Mouse (Mus musculus): ENCODE data around the gene Cntnap5c. TPM values are rescaled to one million over a fixed set of nuclear protein-coding genes. Genes with fewer than 3 reads are reported as not detected.

Gene Cntnap5c
- not detected for polyA plus RNA-seq (2012; fragmentation: generic; extraction: Trizol)
- long read RNA-seq, experiment 1 = 0 reads
- long read RNA-seq, experiment 2 = 0 reads

DNA sequence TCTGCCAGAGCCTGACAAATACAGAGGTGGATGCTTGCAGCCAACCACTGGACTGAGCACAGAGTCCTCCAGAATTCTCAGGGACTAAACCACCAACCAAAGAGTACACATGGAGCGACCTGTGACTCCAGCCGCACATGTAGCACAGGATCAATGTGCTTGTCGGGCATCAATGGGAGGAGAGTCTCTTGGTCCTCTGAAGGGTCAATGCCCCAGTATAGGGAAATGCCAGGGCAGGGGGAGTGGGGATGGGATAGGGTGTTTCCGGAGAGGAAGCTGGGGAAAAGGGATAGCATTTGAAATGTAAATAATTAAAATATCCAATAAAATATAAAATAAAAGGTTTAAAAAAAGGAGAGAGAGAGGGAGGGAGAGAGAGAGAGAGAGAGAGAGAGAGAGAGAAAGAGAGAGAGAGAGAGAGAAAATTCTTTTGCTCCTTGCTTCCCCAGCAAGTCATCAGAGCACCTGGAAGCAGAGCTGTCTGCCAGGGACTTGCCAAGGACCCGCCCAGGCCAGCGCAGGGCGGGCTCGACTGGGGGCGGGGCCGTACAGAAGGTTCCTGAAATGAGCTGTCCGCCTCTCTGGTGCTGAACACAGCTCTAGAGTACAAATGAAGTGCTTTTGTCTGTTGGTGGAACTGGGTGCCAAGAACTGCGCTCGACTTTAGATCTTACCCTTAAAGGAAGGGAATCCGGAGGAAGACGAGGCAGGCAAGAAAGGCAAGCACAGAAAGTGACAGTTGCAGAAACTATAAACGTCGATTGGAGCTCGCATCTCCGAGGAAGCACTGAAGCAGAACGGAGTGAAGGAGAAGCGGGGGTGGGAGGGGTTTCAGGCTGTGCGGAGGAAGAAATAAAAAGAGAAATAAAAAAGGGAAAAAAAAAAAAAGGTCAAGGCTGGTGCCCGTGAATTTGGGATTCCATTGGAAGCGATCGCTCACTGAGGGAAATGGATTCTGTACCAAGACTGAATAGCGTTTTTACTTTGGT lies at the start of gene Cntnap5c:
Gene Cntnap5c (plus strand): TSS at position 949 of the 989 bp plus-strand sequence.
- TF ChIP-seq MYOG (IDR thresholded peaks at IDR 0.05; ENCODE audit: control insufficient read depth, extremely low read depth, insufficient read length) (no peak), FOSL1 (IDR thresholded peaks at IDR 0.05; ENCODE audit: insufficient read depth, low read length, poor library complexity, severe bottlenecking) (no peak), MAX (IDR thresholded peaks at IDR 0.05) (no peak), CTCF (IDR thresholded peaks at IDR 0.05; ENCODE audit: control insufficient read depth, insufficient read depth, insufficient read length) (no peak), MYOD1 (IDR thresholded peaks at IDR 0.05; ENCODE audit: control insufficient read depth, insufficient read length, low read depth) (no peak), USF1 (IDR thresholded peaks at IDR 0.05; ENCODE audit: low read depth) (no peak)
- H3K79me3 ChIP-seq (ENCODE audit: low read depth) = no peaks in the 10 kb centered on the region
- no peak within 1 kb of the TSS for H3K4me3 ChIP-seq (ENCODE audit: insufficient read depth, poor library complexity, severe bottlenecking)
- H3K79me2 ChIP-seq (ENCODE audit: control insufficient read depth, insufficient read depth) = no peaks in the 10 kb centered on the region
- H3ac ChIP-seq (ENCODE audit: control insufficient read depth, insufficient read length, low read depth) = no peak within 1 kb of the TSS
- H3K36me3 ChIP-seq (ENCODE audit: control insufficient read depth, insufficient read depth) = no peaks in the 10 kb centered on the region
- no peaks in the 10 kb centered on the region for H3K27me3 ChIP-seq (ENCODE audit: control insufficient read depth, insufficient read depth, insufficient read length)

DNA sequence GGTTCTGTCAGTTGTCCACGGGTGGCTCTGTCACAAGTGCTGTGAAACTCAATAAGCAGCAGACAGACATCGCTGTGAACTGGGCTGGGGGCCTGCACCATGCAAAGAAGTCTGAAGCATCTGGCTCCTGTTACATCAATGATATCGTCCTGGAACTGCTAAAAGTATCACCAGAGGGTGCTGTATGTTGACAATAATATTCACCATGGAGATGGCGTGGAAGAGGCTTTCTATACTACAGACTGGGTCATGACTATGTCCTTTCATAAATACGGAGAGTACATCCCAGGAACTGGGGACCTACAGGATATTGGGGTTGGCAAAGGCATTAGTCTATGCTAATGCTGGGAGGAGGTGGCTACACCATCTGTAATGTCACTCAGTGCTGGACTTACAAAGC lies 27.3 kb upstream of the Cntnap5c start, which contains the start of gene Gm21834:
Gene Gm21834 (minus strand): TSS at position 101 of the 400 bp plus-strand sequence.
- Histone ChIP-seq H3ac (ENCODE audit: control insufficient read depth, insufficient read length, low read depth) (no peak within 1 kb of the TSS), H3K79me3 (ENCODE audit: low read depth) (no peaks in the 10 kb centered on the region), H3K4me3 (ENCODE audit: insufficient read depth, poor library complexity, severe bottlenecking) (no peak within 1 kb of the TSS), H3K79me2 (ENCODE audit: control insufficient read depth, insufficient read depth) (no peaks in the 10 kb centered on the region), H3K36me3 (ENCODE audit: control insufficient read depth, insufficient read depth) (no peaks in the 10 kb centered on the region), H3K27me3 (ENCODE audit: control insufficient read depth, insufficient read depth, insufficient read length) (no peaks in the 10 kb centered on the region)
- TF ChIP-seq USF1 (IDR thresholded peaks at IDR 0.05; ENCODE audit: low read depth) (no peak), CTCF (IDR thresholded peaks at IDR 0.05; ENCODE audit: control insufficient read depth, insufficient read depth, insufficient read length) (no peak), MAX (IDR thresholded peaks at IDR 0.05) (no peak), MYOG (IDR thresholded peaks at IDR 0.05; ENCODE audit: control insufficient read depth, extremely low read depth, insufficient read length) (no peak)

DNA sequence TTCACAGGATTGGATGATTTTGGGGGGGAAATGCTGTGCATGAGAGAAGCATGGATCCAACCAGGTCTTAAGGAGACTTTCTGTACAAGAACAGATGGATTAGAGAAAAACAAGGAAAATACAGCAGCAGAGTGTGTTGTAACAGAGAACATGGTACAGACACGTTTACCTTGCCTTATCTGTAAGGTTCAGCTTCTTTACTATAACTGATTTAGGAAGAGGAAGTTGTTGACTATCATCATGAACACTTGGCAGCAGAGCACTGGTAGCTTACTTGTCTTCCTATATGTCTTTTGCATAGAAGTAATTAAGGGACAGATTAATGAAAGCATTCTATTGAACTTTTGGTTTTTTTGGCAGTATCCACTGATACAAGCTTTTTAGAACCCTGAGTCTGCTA lies 11.3 kb upstream of the Cntnap5c start:
- no peaks in the 10 kb centered on the region for H3K79me2 ChIP-seq (ENCODE audit: control insufficient read depth, insufficient read depth)
- no peak overlapping the region for H3ac ChIP-seq (ENCODE audit: control insufficient read depth, insufficient read length, low read depth)
- H3K36me3 ChIP-seq (ENCODE audit: control insufficient read depth, insufficient read depth) = no peaks in the 10 kb centered on the region
- TF ChIP-seq MAX (IDR thresholded peaks at IDR 0.05) (no peak), MYOG (IDR thresholded peaks at IDR 0.05; ENCODE audit: control insufficient read depth, extremely low read depth, insufficient read length) (no peak), CTCF (IDR thresholded peaks at IDR 0.05; ENCODE audit: control insufficient read depth, insufficient read depth, insufficient read length) (no peak), CEBPB (IDR thresholded peaks at IDR 0.05; ENCODE audit: low read depth) (no peak), MYOD1 (IDR thresholded peaks at IDR 0.05; ENCODE audit: control insufficient read depth, insufficient read length, low read depth) (no peak)
- no peaks in the 10 kb centered on the region for H3K79me3 ChIP-seq (ENCODE audit: low read depth)
- no peaks in the 10 kb centered on the region for H3K27me3 ChIP-seq (ENCODE audit: control insufficient read depth, insufficient read depth, insufficient read length)
- no peak overlapping the region for H3K4me3 ChIP-seq (ENCODE audit: insufficient read depth, poor library complexity, severe bottlenecking)

DNA sequence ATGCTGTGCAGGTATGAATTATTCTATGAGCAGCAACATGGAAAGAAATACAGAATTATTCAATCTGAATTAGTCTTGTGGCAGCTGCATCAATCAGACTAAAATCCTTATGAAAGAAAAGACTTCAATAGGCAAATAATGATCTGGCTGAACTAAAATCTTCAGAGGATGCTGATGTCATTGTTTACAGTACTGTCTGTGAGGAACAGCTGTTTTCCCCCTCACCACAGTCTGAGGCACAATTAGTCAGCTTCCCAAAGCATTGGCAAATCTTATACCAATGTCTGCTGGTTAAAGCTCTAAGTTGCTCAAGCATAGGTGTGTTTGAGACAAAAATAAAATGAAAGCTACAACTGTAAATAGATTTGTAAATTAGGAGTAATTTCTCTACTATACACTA lies 2.1 kb upstream of the Cntnap5c start:
- no peak for TF ChIP-seq CTCF (IDR thresholded peaks at IDR 0.05; ENCODE audit: control insufficient read depth, insufficient read depth, insufficient read length)
- TF ChIP-seq CEBPB (IDR thresholded peaks at IDR 0.05; ENCODE audit: low read depth) = no peak
- TF ChIP-seq FOSL1 (IDR thresholded peaks at IDR 0.05; ENCODE audit: insufficient read depth, low read length, poor library complexity, severe bottlenecking) = no peak
- TF ChIP-seq USF1 (IDR thresholded peaks at IDR 0.05; ENCODE audit: low read depth) = no peak
- TF ChIP-seq MYOG (IDR thresholded peaks at IDR 0.05; ENCODE audit: control insufficient read depth, extremely low read depth, insufficient read length) = no peak
- no peak for TF ChIP-seq MAX (IDR thresholded peaks at IDR 0.05)
- no peak for TF ChIP-seq MYOD1 (IDR thresholded peaks at IDR 0.05; ENCODE audit: control insufficient read depth, insufficient read length, low read depth)
- Histone ChIP-seq H3K79me3 (ENCODE audit: low read depth) (no peaks in the 10 kb centered on the region), H3K36me3 (ENCODE audit: control insufficient read depth, insufficient read depth) (no peaks in the 10 kb centered on the region), H3ac (ENCODE audit: control insufficient read depth, insufficient read length, low read depth) (no peak overlapping the region), H3K27me3 (ENCODE audit: control insufficient read depth, insufficient read depth, insufficient read length) (no peaks in the 10 kb centered on the region), H3K79me2 (ENCODE audit: control insufficient read depth, insufficient read depth) (no peaks in the 10 kb centered on the region), H3K4me3 (ENCODE audit: insufficient read depth, poor library complexity, severe bottlenecking) (no peak overlapping the region)

DNA sequence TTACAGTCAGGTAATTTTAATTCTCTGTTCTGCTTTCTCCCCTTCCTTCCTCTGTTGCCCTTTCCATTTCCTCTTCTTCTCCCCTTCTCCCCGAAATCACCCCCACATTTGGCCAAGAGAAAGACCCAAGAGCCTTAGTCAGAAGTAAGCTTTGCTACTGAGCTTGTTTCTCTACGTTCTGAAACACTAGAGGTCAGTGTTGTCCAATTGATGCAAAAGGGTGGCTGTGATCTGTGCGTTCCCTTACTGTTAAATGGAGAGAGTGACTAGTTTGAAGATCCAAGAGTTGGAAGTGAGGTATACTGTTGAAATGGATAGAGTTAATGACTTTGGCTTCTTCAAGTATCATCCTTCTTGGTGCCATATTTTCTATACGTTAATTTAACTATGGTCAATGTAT lies 1.5 kb downstream of the Cntnap5c start:
- Histone ChIP-seq H3K79me3 (ENCODE audit: low read depth) (no peaks in the 10 kb centered on the region), H3K36me3 (ENCODE audit: control insufficient read depth, insufficient read depth) (no peaks in the 10 kb centered on the region), H3K4me3 (ENCODE audit: insufficient read depth, poor library complexity, severe bottlenecking) (no peak overlapping the region), H3K27me3 (ENCODE audit: control insufficient read depth, insufficient read depth, insufficient read length) (no peaks in the 10 kb centered on the region), H3K79me2 (ENCODE audit: control insufficient read depth, insufficient read depth) (no peaks in the 10 kb centered on the region), H3ac (ENCODE audit: control insufficient read depth, insufficient read length, low read depth) (no peak overlapping the region)
- TF ChIP-seq CTCF (IDR thresholded peaks at IDR 0.05; ENCODE audit: control insufficient read depth, insufficient read depth, insufficient read length) (no peak), USF1 (IDR thresholded peaks at IDR 0.05; ENCODE audit: low read depth) (no peak)

All from C2C12 (cell line).